Mouse (Mus musculus): ENCODE measurements around the gene Pcca. TPM values are rescaled to one million over a fixed set of nuclear protein-coding genes. Genes with fewer than 3 reads are reported as not detected.

Pcca gene
- total RNA-seq, 4 experiments from 2014 or later = 35.3 to 45.7 (median 40.5) TPM

GRCm38 (mm10) chr14:122835487-122836190 is 301.5 kb downstream of the Pcca start:
- DNase-seq (ENCODE audit: low spot score in 2 of 2) = no peak

- no peak for DNase-seq (ENCODE audit: low spot score in 2 of 2)
Observed at GRCm38 (mm10) chr14:122836221-122836620, 302.1 kb downstream of the Pcca start.

GRCm38 (mm10) chr14:122837018-122837417 is 302.9 kb downstream of the Pcca start:
- no peak for DNase-seq (ENCODE audit: low spot score in 2 of 2)

GRCm38 (mm10) chr14:122852506-122853057 is 318.5 kb downstream of the Pcca start:
- no peak for DNase-seq (ENCODE audit: low spot score in 2 of 2)

GRCm38 (mm10) chr14:122859792-122860191 is 325.7 kb downstream of the Pcca start:
- no peak for DNase-seq (ENCODE audit: low spot score in 2 of 2)

GRCm38 (mm10) chr14:122862623-122863022 is 328.5 kb downstream of the Pcca start:
- DNase-seq (ENCODE audit: low spot score in 2 of 2) = no peak

GRCm38 (mm10) chr14:122865462-122866129 is 331.5 kb downstream of the Pcca start:
- no peak for DNase-seq (ENCODE audit: low spot score in 2 of 2)

- no peak for DNase-seq (ENCODE audit: low spot score in 2 of 2)
Observed at GRCm38 (mm10) chr14:122867531-122868285, 333.6 kb downstream of the Pcca start.

GRCm38 (mm10) chr14:122869831-122870230 is 335.7 kb downstream of the Pcca start:
- no peak for DNase-seq (ENCODE audit: low spot score in 2 of 2)

- DNase-seq (ENCODE audit: low spot score in 2 of 2) = no peak
Observed at GRCm38 (mm10) chr14:122871841-122872580, 337.9 kb downstream of the Pcca start.

- DNase-seq (ENCODE audit: low spot score in 2 of 2) = no peak
Observed at GRCm38 (mm10) chr14:122872612-122873011, 338.5 kb downstream of the Pcca start.

- DNase-seq (ENCODE audit: low spot score in 2 of 2) = no peak
Observed at GRCm38 (mm10) chr14:122875056-122875455, 340.9 kb downstream of the Pcca start.

- DNase-seq (ENCODE audit: low spot score in 2 of 2) = no peak
Observed at GRCm38 (mm10) chr14:122875636-122876035, 341.5 kb downstream of the Pcca start.

- peak; percentile 48 to 67 for DNase-seq (ENCODE audit: low spot score in 2 of 2)
Observed at GRCm38 (mm10) chr14:122876163-122876562, 342.0 kb downstream of the Pcca start.

GRCm38 (mm10) chr14:122876723-122877122 is 342.6 kb downstream of the Pcca start:
- DNase-seq (ENCODE audit: low spot score in 2 of 2) = no peak

- no peak for DNase-seq (ENCODE audit: low spot score in 2 of 2)
Observed at GRCm38 (mm10) chr14:122877787-122878186, 343.7 kb downstream of the Pcca start.

GRCm38 (mm10) chr14:122880291-122880690 is 346.2 kb downstream of the Pcca start:
- DNase-seq (ENCODE audit: low spot score in 2 of 2) = no peak

- no peak for DNase-seq (ENCODE audit: low spot score in 2 of 2)
Observed at GRCm38 (mm10) chr14:122881699-122882098, 347.6 kb downstream of the Pcca start.

GRCm38 (mm10) chr14:122882201-122882639 is 348.1 kb downstream of the Pcca start:
- no peak for DNase-seq (ENCODE audit: low spot score in 2 of 2)

- DNase-seq (ENCODE audit: low spot score in 2 of 2) = no peak
Observed at GRCm38 (mm10) chr14:122882795-122883409, 348.8 kb downstream of the Pcca start.

GRCm38 (mm10) chr14:122883410-122883806 is 349.3 kb downstream of the Pcca start:
- no peak for DNase-seq (ENCODE audit: low spot score in 2 of 2)

Data from left cerebral cortex, adult 8-10 months (tissue).